Mouse (Mus musculus): Measurements from ENCODE around the gene Xcr1.

Xcr1 gene

GRCm38 (mm10) chr9:123814821-123815220 lies 47.0 kb downstream of the Xcr1 start:
- DNase-seq (ENCODE audit: low read depth, low spot score), result no peak

- DNase-seq (ENCODE audit: low read depth, low spot score), result no peak
These were observed 47.5 kb downstream of the Xcr1 start for GRCm38 (mm10) chr9:123814326-123814725.

- DNase-seq (ENCODE audit: low read depth, low spot score), result no peak
These were observed 50.0 kb downstream of the Xcr1 start for GRCm38 (mm10) chr9:123811831-123812230.

GRCm38 (mm10) chr9:123808583-123808982 lies 53.2 kb downstream of the Xcr1 start:
- no peak for DNase-seq (ENCODE audit: low read depth, low spot score)

GRCm38 (mm10) chr9:123806267-123806666 lies 55.6 kb downstream of the Xcr1 start, which contains the start of gene Cxcr6:
Gene Cxcr6 (plus strand): TSS chr9:123806475.
- DNase-seq (ENCODE audit: low read depth, low spot score), result no peak

GRCm38 (mm10) chr9:123805241-123805640 lies 56.6 kb downstream of the Xcr1 start:
- DNase-seq (ENCODE audit: low read depth, low spot score), result no peak

- DNase-seq (ENCODE audit: low read depth, low spot score), result no peak
These were observed 58.9 kb downstream of the Xcr1 start for GRCm38 (mm10) chr9:123802896-123803295.

GRCm38 (mm10) chr9:123802421-123802820 lies 59.4 kb downstream of the Xcr1 start:
- no peak for DNase-seq (ENCODE audit: low read depth, low spot score)
